Mouse (Mus musculus): ENCODE results near the gene Pde4d.

Gene Pde4d

DNA sequence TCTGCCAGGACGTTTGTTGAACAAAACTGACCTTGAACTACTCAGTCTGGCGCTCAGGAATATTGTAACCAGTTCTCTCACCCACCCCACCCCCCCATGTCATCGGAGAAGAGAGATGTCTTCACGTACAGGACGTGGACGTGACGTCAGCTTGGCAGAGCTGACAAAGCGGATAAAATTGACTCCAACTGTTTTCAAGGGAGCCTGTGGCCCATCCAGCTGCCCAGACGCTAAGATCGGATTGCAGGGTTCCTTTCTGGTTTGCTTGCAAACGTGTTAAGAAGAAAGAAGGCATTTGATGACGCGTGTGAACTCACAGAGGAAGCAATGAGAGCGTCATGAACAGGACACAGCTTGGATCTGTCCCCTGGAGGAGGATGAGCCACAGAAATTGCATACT is 1501.7 kb downstream of the Pde4d start:
- intact Hi-C loops (cut with DNase I): no loop called here

DNA sequence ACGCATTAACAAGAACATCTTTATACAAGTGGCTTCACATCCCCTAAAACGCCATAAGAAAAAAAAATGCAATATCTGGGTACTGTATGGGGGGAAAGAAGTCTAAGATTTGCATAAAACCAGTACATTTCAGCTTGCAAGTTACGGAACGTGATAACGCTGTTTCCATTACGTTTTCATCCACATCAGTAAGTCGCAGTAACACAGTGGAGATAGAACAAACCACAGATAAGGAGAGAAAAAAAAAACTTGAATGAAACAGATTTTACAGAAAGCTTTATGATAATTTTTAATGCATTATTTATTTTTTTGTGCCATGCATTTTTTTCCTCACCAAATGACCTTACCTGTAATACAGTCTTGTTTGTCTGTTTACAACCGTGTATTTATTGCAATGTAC is 1504.4 kb downstream of the Pde4d start:
- intact Hi-C loops (cut with DNase I): no loop called here

DNA sequence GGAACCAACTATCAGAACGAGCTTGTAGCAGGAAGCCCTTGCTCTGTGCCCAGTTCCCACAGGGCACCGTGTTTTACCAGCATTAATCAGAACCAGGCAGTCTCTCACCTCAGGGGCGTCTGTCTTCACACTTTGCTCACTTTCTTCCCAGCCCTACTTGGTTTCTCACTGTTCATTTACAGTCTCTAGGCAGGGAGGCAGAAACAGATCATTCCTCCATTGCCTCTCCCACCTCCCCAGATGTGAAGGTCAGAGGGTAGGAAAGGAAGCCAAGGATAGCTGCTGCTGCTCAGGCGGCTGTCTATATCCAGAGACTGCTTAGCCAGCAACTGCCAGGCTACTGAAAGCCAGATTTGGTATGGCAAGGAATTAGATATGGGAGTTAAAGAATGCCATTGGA is 1508.2 kb downstream of the Pde4d start:
- intact Hi-C loops (cut with DNase I): no loop called here

DNA sequence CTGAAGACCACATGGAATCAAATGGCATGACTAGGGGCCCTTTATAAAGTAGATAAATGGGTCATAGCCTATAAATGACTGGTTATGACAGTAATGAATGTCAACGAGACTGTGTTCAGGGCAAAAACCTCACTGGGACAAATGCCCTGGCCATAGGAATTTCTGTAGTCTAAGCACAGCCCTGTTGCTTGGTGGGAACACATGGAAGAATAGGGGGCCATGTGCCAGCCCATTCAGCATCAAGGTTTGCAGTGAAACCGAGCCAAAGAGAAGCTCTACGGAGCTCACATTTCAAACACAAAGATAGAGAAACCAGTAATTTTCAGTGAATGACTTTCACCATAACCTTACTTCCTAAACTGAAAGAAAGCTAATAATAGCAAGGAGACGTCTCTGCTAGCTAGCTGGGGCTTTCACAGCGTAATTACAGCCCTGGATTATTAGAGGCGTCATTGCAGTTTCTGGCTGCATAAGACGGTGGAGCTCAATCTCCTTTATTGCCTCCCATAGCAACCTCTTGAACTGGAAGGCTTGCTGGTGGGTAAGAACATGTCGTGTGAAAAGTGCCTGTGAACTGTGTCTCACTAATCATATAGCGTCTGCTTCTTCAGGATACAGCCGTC is 1533.2 kb downstream of the Pde4d start:
- intact Hi-C loops (cut with DNase I): no loop called here

DNA sequence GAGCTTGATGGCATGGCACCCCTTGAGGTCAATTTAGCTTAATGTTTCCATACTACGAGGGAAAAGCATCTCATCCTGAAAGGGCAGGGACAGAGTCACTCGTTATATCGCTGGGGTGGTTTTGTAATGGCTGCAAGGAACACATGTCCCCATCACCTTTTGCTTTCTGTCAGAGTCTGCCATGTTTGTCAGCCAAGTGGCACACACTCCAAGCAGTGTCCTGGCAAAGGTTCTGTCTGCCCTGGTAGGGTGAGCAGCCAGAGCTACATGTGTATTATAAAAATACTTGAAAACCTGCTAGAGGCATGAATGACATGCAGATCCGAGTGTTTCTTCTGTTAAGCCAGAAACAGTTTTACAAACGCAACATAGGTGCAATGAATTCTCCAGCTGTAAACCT is 1535.7 kb downstream of the Pde4d start:
- intact Hi-C loops (cut with DNase I): no loop called here

DNA sequence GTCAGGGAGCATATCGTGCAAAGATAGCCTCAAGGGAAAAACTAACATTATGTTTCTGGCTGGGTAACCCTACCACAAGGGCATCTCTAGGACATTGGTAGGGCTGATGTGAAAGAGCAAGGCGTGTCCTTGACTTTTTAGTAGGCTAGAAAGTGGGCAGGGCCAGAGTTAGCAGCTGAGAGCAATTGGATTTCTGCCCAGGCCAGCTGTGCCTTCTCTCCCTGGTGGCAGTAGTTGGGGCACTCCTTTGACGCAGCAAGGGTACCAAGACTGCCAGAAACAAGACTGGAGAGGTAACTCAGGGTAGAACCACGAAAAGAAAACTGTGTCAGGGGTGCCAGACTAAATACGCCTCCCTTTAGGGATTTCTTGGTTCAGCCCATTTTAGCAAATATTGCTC is 1536.1 kb downstream of the Pde4d start:
- intact Hi-C loops (cut with DNase I): no loop called here

DNA sequence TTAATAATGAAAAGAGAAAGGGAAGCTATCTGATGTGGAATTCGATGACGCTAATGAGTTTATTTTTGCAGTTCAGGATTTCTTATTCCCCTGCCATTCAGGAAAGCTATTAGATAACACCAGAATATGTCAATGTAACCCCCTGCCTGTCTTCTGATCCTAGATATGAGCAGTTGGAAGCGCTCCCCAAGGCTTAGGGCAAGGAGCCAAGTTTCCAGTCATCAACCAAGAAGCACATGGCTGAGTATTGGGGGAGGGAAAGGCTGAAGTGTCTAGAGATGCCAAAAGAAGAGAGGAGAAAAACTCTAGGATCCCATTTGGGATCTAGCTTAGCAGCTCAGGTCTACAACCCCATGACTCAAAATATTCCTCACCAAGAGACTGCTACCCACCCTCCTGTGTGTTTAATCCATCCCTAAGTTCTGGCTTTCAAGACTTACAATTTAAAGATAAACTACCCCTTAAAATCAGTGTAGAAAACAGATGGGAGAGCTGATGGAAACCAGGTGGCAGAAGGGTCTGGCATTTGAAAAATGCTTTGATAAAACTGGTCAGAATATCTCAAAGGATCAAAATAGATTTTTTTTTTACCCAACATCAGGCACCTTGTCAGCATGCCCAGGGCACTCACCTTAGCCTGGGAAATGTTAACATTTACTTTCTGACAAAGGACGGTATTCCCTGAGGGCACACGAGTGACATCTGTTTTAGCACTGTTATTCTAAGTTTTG is 1543.2 kb downstream of the Pde4d start:
- intact Hi-C loops (cut with DNase I): no loop called here

DNA sequence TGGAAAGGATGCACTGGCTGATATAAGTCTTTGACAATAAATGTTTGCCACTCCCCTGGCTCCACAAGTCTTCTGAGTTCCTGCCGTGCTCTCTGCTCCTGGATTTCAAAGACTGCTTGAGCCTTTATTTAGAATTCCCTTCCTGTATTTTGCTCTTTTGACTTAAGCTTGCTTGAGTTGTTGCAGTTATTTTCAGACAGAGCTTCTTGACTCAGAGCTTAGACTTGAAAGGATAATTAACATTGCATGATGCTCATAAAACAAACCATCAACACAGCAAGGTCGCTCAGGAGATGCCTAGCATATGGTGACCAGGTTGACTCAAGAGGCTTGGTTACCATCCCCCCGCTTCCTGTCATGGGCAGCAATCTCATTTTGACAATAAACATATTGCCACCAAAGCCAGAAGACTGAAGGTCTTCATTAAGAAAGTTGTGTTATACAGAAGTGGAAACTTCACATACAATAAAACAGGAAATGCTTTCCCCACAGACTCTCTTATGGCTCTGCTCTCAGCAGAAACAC is 1544.6 kb downstream of the Pde4d start:
- intact Hi-C loops (cut with DNase I): no loop called here

DNA sequence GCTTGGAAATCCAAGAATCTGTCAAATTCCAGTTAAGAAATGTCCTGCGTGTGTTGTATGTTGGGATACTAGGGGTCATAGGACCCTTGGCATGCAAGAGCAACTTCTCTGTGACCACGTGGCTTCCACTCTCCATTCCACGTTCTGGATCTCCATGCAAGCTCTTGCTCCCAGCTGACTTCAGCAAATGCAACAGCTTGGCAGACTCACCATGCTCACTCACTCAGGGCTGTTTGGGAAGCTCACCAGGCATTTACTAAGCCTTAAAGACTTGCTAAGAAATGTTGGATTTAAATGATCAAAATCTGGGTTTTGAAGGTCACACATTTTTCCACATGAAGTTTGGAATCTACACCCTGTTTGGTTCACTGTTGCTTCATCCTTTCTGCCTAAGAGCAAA is 1552.3 kb downstream of the Pde4d start:
- intact Hi-C loops (cut with DNase I): no loop called here

Small RNA genes lying within 50 kb of the gene (microRNA-seq; reads per million reads assigned to microRNA genes)
- gene Mir1904 (0 reads per million in 2 experiments), gene Mir582 (0.23 to 0.86 reads per million in 2 experiments)
